Mouse (Mus musculus): ENCODE results near the gene Rps6ka6. TPM values are rescaled to one million over a fixed set of nuclear protein-coding genes. Genes with fewer than 3 reads are reported as not detected.

Gene Rps6ka6
- polyA plus RNA-seq (2012; rRNA removed) = 0.73 and 0.75 TPM in 2 replicates

GRCm38 (mm10) chrX:111537859-111538258 is at the start of gene Rps6ka6:
Gene Rps6ka6, minus strand, starts transcription at chrX:111537959.

Other genes with a start within 250 kb of the Rps6ka6 start
- gene Hdx, start 159.1 kb upstream of the Rps6ka6 start, polyA plus RNA-seq (2012; rRNA removed) = 0.06 and 0.08 TPM in 2 replicates

All from liver, embryonic 18 days (tissue).